Mouse (Mus musculus) naive thymus-derived CD4-positive, alpha-beta T cell, adult 2 months (primary cell): ENCODE results near the gene Cmtm7.

Source experiments
- DNase-seq: peaks from one replicate; pipeline ENCODE4 v3.0.0-alpha.2; 2011; ENCODE audit warnings: low read depth

Gene Cmtm7

DNA sequence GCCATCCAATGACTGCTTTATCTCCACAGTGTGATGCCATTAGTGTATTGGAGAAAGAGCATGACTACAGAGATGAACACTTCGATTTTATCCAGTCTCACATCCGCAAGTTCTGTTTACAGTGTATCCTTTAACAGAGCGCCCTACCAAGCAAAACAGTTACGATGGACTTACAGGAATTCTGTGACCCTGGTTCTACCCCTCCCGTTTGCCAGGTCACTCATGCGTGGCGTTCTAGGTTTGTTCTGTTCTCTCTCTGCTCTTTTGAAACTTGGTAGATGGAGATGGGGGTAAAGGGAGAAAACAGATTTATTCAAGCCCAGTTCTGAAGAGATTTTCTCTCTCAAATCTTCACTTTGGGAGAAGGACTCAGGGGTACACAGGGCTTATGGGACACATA lies 68.2 kb downstream of the Cmtm7 start:
- DNase-seq = no peak

DNA sequence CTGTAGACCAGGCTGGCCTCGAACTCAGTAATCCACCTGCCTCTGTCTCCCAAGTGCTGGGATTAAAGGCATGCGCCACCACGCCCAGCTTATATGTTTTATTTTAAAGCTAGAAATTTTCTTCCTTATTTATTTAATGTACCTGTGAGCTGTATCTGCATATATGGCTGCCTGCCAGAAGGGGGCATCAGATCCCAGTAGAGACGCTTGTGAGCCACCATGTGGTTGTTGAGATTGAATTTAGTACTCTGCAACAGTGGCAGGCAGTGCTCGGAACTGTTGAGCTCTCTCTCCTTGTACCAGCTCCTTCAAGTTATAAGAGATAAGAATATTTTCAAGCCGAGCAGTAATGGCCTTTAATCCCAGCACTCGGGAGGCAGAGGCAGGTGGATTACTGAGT lies 71.3 kb downstream of the Cmtm7 start:
- DNase-seq = peak; percentile 69

DNA sequence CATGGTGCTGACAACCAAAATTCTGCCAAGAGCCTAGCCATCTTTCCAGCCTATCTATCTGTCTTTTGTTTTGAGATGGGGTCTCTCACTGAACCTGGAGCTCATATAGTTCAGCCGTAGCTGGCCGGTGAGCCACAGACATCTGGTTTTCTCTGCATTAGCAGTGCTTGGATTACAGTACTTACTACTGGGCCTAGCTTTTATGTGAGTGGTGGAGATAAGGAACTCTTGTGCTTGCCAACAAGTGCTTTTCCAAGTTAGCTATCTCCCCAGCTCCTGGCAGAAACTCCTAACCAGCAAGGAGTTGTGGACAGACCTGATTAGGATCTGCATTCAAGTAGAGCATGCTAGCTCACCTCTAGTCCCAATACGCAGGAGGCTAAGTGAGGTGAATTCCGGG lies 73.9 kb downstream of the Cmtm7 start:
- no peak for DNase-seq
